23 mouse cellular contexts compared by ENCODE assay signal in genomic region chr2:10365081-10365480, GRCm38 (mm10). TPM values are rescaled to one million over a fixed set of nuclear protein-coding genes. Genes with fewer than 3 reads are reported as not detected.
DNase-seq lines count a peak whose midpoint lies in the region; TF ChIP-seq lines count a peak whose summit lies in the region.
"Had no signal": no experiment of that assay in that cellular context is flagged by ENCODE, and none has a peak within 500 bp of the region (broad histone marks: within the 10 kb centered on the region; RNA-seq: fewer than 3 reads in every experiment).

No protein-coding gene starts in this region.

- DNase-seq in ES-CJ7 (ENCODE audit: low read depth, low spot score) (peak; percentile 72), R1 (ENCODE audit: low read depth, low spot score) (peak; percentile 94)
- DNase-seq in testis, postnatal 14 days (ENCODE audit: low spot score): peak; percentile 52
- DNase-seq in retina, postnatal 1 day: no peak
- DNase-seq in cerebellum, postnatal 14 days: no peak
- no peak for DNase-seq in layer of hippocampus, adult 8-10 months (ENCODE audit: low spot score in 2 of 2)
- DNase-seq: adrenal gland, postnatal 10 days; adrenal gland, postnatal 36 days; B cell, adult 2 months; cerebellum, adult 18-20 months; cerebellum, adult 9-10 months; cerebellum, postnatal 25 days; gastrocnemius, postnatal 14 days; heart, adult 11 months had no signal

- no peaks in the 10 kb centered on the region for H3K9me3 ChIP-seq in E14TG2a.4 (ENCODE audit: low read length)
- H3K9me3 ChIP-seq: embryonic facial prominence, embryonic 10.5 days; embryonic facial prominence, embryonic 13.5 days; forebrain, embryonic 12.5 days; hindbrain, embryonic 12.5 days; hindbrain, embryonic 15.5 days had no signal

- H3K27me3 ChIP-seq in E14TG2a.4 (ENCODE audit: insufficient read depth, low read length): peaks cover 31% of the 10 kb centered on the region
- H3K27me3 ChIP-seq: CH12.LX had no signal

- H3K4me1 ChIP-seq in E14TG2a.4 (replicated peaks; ENCODE audit: low read depth, low read length): peaks cover 42% of the 10 kb centered on the region
- H3K4me1 ChIP-seq: embryonic facial prominence, embryonic 10.5 days; embryonic facial prominence, embryonic 13.5 days; forebrain, embryonic 12.5 days; hindbrain, embryonic 12.5 days; hindbrain, embryonic 15.5 days had no signal

- H3K36me3 ChIP-seq in E14TG2a.4 (ENCODE audit: insufficient read depth, low read length): peaks cover 32% of the 10 kb centered on the region
- H3K36me3 ChIP-seq: embryonic facial prominence, embryonic 10.5 days; embryonic facial prominence, embryonic 13.5 days; forebrain, embryonic 12.5 days; hindbrain, embryonic 12.5 days; hindbrain, embryonic 15.5 days had no signal

- TF ChIP-seq CTCF in E14TG2a.4 (conservative IDR thresholded peaks at IDR 0.05; ENCODE audit: low read length): no peak

- peak overlapping the region; percentile 85 for H3K4me3 ChIP-seq in E14TG2a.4 (replicated peaks; ENCODE audit: low read length)
- H3K4me3 ChIP-seq: embryonic facial prominence, embryonic 10.5 days; embryonic facial prominence, embryonic 13.5 days; erythroblast, embryonic 14.5 days; forebrain, embryonic 12.5 days; hindbrain, embryonic 12.5 days; hindbrain, embryonic 15.5 days had no signal

RNA-seq across cellular contexts. Expression of gene Sfmbt2, which starts 5.2 kb away (rescaled TPM):
- total RNA-seq in layer of hippocampus, adult 8-10 months (2022): 1 to 10 TPM; 2.7 to 5.9 (median 4.5) TPM
- total RNA-seq: CH12.LX, MEL had no signal

Comparison
In these comparisons a context has a peak if more than half of its experiments do, and no peak if none do; other contexts are left out.
1. DNase-seq: peak in ES-CJ7 (single experiment), R1 (single experiment) and testis, postnatal 14 days (single experiment); none in retina, postnatal 1 day (single experiment), cerebellum, postnatal 14 days (0 of 2) and layer of hippocampus, adult 8-10 months (0 of 2).